Mouse (Mus musculus) bone marrow macrophage, adult 2 months (primary cell): Measurements from ENCODE around the gene Myrip.

Experiments
- CTCF ChIP-seq: IDR thresholded peaks from 2 replicates; pipeline ENCODE4 v1.5.1; 2012; ENCODE audit warnings: low read depth, mild to moderate bottlenecking, low read length, moderate library complexity
- POLR2A ChIP-seq: IDR thresholded peaks from 2 replicates; pipeline ENCODE4 v1.6.1; 2012; ENCODE audit warnings: mild to moderate bottlenecking, low read depth, low read length, borderline replicate concordance

DNA sequence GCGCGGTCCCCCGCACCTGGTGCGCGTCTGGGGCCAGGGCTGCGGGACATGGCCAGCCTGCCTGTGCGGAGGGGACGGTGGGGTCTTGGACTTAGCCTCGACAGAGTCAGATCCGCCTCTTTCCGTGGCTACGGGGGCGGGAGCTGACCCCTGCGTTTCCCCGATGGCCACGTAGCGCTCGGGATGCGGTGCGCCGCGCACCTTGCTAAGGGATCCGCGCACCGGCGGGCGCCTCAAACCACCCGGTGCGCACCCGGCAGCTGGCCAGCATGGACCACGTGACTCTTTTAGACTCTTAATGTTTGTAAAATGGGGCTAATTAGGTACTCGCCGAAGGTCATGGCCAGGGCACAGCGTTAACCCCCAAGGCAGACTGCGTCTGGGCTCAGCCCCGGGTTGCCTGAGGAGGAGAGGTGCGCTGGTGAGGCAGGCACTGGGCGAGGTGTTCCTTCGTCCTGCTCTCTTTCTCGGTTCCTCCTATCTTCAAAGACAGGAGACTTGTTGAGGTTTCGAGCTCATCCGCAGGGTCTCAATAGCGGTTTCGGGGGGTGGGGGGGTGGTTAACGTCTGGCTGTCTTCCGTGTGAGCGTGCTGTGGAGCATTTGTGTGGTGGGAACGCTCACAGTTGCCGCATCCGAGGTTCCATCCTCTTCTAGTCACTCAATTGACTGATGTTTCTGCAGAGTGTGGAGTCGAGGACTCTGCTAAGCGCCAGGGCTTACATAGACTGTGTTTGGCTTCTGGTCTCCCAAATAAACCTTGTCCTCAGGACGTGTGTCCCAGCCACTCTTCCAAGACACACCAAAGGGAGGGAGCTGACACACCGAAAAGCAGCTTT lies 3.2 kb downstream of the Myrip start:
- TF ChIP-seq CTCF (no peak), POLR2A (no peak)
